Mouse (Mus musculus) kidney, postnatal 14 days (tissue): ENCODE data around the gene Vmn2r16.

Experiments
- DNase-seq: peaks from one replicate; pipeline ENCODE4 v3.0.0; 2022; ENCODE audit warnings: mixed read lengths

Vmn2r16 gene

GRCm38 (mm10) chr5:109329862-109330261 is at the start of gene Vmn2r16:
Vmn2r16 (plus strand) TSS chr5:109330162.
- DNase-seq, result no peak

GRCm38 (mm10) chr5:109294655-109295054 is 35.3 kb upstream of the Vmn2r16 start:
- no peak for DNase-seq

DNA sequence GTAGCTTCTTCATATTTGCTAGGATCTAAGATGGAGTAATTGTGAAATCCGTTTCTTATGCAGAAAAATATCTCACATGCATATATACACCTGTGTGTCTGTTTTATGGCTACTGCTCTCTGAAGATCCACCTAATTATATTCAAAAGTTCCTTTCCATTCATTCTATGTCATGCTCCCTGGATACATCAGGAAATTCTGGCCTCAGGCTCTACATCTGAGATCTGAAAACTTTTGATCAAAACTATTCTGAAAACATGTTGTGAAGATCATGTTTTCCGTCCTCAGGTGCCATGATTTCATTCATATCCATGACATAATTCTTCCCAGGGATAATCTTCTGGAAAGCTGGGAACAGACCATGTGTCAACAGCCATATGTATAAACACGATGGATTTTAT is 32.4 kb upstream of the Vmn2r16 start, which contains the start of gene Vmn2r15:
Gene Vmn2r15, minus strand, starts transcription at position 101 of the 400 bp plus-strand sequence.
- no peak for DNase-seq

DNA sequence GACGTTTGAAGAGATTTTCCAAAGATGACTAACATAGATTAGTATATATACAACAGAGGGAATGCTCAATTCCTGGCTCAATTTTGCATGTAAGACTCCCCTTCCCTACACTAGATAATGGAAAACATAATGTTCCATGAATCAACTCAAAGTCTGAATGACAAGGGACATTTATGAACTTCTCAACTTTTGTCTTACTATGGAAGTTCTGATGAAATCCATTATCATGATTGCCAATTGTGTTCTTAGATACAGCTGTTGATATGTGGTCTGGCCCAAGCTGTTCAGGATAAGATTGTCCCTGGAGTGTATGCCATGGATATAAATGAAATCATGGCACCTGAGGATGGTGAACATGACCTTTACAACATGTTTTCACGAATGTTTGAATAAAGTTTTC is 89.4 kb downstream of the Vmn2r16 start, which contains the start of gene Vmn2r17:
Gene Vmn2r17, plus strand, starts transcription at position 301 of the 400 bp plus-strand sequence.
- no peak for DNase-seq
